Mouse (Mus musculus) neural tube, embryonic 13.5 days (tissue): Measurements from ENCODE around the gene Irgm2. TPM values are rescaled to one million over a fixed set of nuclear protein-coding genes. Genes with fewer than 3 reads are reported as not detected.
"Not testable (repeated sequence)": the region's sequence is repeated elsewhere in the genome, so short reads cannot be mapped to it uniquely, and the experiment has no call there.

ENCODE experiments used
- ATAC-seq: fragments of 200-750 bp; cut with Nextera tagmentation; 2 replicates; pipeline ENCODE4 v1.8.0; 2017; ENCODE audit warnings: low read depth, mild to moderate bottlenecking, moderate TSS enrichment, moderate library complexity
- H3K27ac ChIP-seq: fragments of 300-500 bp; sonication (generic); replicated peaks from 2 replicates; pipeline ENCODE4 v1.5.1; 2015; ENCODE audit warnings: moderate library complexity, mild to moderate bottlenecking, inconsistent platforms
- H3K27me3 ChIP-seq: fragments of 300-500 bp; sonication (generic); 2 replicates; pipeline ENCODE4 v1.6.1; 2015; ENCODE audit warnings: mild to moderate bottlenecking, inconsistent platforms
- H3K36me3 ChIP-seq: fragments of 300-500 bp; sonication (generic); 2 replicates; pipeline ENCODE4 v1.6.1; 2015; ENCODE audit warnings: mild to moderate bottlenecking, inconsistent platforms
- H3K4me1 ChIP-seq: fragments of 300-500 bp; sonication (generic); replicated peaks from 2 replicates; pipeline ENCODE4 v1.6.1; 2015; ENCODE audit warnings: inconsistent platforms
- H3K4me2 ChIP-seq: fragments of 300-500 bp; sonication (generic); 2 replicates; pipeline ENCODE4 v1.6.1; 2015; ENCODE audit warnings: inconsistent platforms, mild to moderate bottlenecking, moderate library complexity
- H3K4me3 ChIP-seq: fragments of 300-500 bp; sonication (generic); 2 replicates; pipeline ENCODE4 v1.5.1; 2015; ENCODE audit warnings: mild to moderate bottlenecking, inconsistent platforms
- H3K9ac ChIP-seq: fragments of 300-500 bp; sonication (generic); 2 replicates; pipeline ENCODE4 v1.6.1; 2015; ENCODE audit warnings: moderate library complexity, mild to moderate bottlenecking, inconsistent platforms
- H3K9me3 ChIP-seq: fragments of 300-500 bp; sonication (generic); 2 replicates; pipeline ENCODE4 v1.6.1; 2016; ENCODE audit warnings: inconsistent platforms
- WGBS: fragments of 180-500 bp; shearing (Covaris S2); methylation state at CpG from one replicate; pipeline ENCODE4 v1.1.7; 2015; 5-methylcytosine and 5-hydroxymethylcytosine counted together
- polyA plus RNA-seq: library from polyadenylated mRNA; unstranded; fragments of >200 nt; fragmentation: Nextera tagmentation; extraction: Ambion mirVana; gene quantifications from 2 replicates; pipeline ENCODE4 v1.2.1, GENCODE M21; 2015

Irgm2 gene
- polyA plus RNA-seq, 1 experiment from 2014 or later, result 0.95 TPM

GRCm38 (mm10) chr11:58215049-58215430 is 15.6 kb downstream of the Irgm2 start:
- H3K27me3 ChIP-seq, ATAC-seq, H3K27ac ChIP-seq, H3K9ac ChIP-seq, H3K9me3 ChIP-seq, H3K36me3 ChIP-seq, H3K4me3 ChIP-seq: not testable (repeated sequence)
- WGBS, result 32% methylated on average over 2 of the region's 3 CpGs
- Histone ChIP-seq H3K4me1 (peaks cover 18% of the 10 kb centered on the region), H3K4me2 (peak overlapping the region; percentile 48)

DNA sequence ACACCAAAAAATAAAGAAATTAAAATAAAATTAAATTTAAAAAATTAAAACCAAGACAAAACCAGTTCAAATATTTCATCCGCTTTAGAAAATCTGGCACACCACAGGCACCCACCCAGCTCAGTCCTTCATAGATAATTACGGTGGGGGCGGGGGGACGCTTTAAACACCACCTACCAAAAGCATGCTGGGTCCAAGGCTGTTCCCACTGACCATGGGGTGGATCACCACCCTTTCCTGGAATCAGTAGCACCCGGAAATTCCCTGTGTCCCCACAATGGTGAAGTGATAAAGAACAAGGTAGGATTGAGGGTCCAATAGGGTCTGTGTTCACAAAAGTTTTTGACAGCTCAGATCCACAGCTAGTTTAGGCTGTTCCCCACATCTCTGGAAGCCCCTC is 16.4 kb downstream of the Irgm2 start:
- Histone ChIP-seq H3K4me2 (no peak overlapping the region), H3K4me3 (no peak overlapping the region), H3K4me1 (peaks cover 16% of the 10 kb centered on the region), H3K9ac (no peak overlapping the region), H3K36me3 (no peaks in the 10 kb centered on the region), H3K27me3 (no peaks in the 10 kb centered on the region), H3K9me3 (no peaks in the 10 kb centered on the region), H3K27ac (no peak overlapping the region)
- ATAC-seq, result no peak
- WGBS, result 81% methylated on average over 5 of the region's 5 CpGs

DNA sequence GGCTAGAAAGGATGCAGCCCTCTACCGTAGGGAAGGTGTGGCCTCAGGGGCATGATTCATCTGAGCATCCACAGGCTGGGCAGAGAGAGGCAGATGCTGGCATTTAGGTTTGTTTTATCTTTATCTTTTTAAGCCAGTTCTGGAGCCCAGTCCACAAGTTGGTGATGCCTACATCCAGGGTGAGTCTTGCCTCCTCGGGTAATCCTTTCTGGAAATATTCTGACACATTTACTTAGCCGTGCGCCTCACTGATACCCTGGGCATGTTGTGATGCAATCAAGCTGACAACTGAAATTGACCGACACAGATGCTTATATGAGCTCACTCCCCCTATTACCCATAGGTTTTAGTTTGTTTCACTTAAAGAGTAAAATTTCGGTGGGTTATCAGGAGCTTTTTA is 17.4 kb downstream of the Irgm2 start:
- Histone ChIP-seq H3K27me3 (no peaks in the 10 kb centered on the region), H3K4me1 (peaks cover 6% of the 10 kb centered on the region; the same call in 1 of the 2 replicates), H3K9ac (no peak overlapping the region), H3K9me3 (no peaks in the 10 kb centered on the region), H3K27ac (no peak overlapping the region), H3K36me3 (no peaks in the 10 kb centered on the region), H3K4me2 (no peak overlapping the region), H3K4me3 (no peak overlapping the region)
- 86% methylated on average over 6 of the region's 6 CpGs for WGBS
- no peak for ATAC-seq

- Histone ChIP-seq H3K27me3 (no peaks in the 10 kb centered on the region), H3K27ac (no peak overlapping the region), H3K4me3 (no peak overlapping the region), H3K9me3 (no peaks in the 10 kb centered on the region), H3K9ac (no peak overlapping the region), H3K4me1 (peaks cover 10% of the 10 kb centered on the region; the same call in 1 of the 2 replicates), H3K36me3 (no peaks in the 10 kb centered on the region), H3K4me2 (no peak overlapping the region)
- WGBS, result 61% methylated on average over 4 of the region's 4 CpGs
- ATAC-seq, result no peak
Observed at GRCm38 (mm10) chr11:58223751-58224150, 24.3 kb downstream of the Irgm2 start.

DNA sequence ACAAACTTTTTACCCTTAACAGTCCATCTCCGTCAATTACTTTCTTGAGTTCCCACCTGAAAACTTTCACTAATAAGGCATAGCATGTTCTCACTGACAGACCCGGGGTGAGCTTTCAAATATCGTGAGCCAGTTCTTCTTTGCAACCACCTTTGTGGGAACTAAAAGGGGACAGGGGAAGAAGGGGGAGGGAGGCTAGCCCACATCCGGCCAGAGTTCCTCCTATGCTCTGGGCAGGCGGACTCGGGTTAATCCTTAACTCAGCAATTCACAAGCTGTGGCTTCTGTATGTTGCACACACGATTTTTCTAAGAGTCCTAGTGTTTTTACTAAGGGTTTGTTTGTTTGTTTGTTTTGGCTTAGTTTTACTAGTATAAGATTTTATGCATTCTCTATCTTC is 24.9 kb downstream of the Irgm2 start:
- no peak for ATAC-seq
- peaks cover 10% of the 10 kb centered on the region; the same call in 1 of the 2 replicates for H3K4me1 ChIP-seq
- WGBS, result 53% methylated on average over 7 of the region's 7 CpGs
- H3K36me3 ChIP-seq, result no peaks in the 10 kb centered on the region
- H3K9ac ChIP-seq, result no peak overlapping the region
- H3K9me3 ChIP-seq, result no peaks in the 10 kb centered on the region
- no peak overlapping the region for H3K27ac ChIP-seq
- no peak overlapping the region for H3K4me2 ChIP-seq
- no peak overlapping the region for H3K4me3 ChIP-seq
- no peaks in the 10 kb centered on the region for H3K27me3 ChIP-seq

DNA sequence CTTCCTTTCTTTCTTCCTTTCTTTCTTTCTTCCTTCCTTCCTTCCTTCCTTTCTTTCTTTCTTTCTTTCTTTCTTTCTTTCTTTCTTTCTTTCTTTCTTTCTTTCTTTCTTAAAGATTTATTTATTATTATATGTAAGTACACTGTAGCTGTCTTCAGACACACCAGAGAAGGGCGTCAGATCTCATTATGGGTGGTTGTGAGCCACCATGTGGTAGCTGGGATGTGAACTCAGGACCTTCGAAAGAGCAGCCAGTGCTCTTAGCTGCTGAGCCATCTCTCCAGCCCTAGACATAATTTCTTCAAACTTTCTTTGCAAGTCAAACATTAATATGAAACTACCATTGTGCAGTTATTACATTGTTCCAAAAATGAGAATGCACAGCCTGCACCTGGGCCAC is 25.5 kb downstream of the Irgm2 start:
- H3K9me3 ChIP-seq, H3K27ac ChIP-seq, H3K27me3 ChIP-seq, H3K36me3 ChIP-seq, H3K9ac ChIP-seq, H3K4me2 ChIP-seq, H3K4me3 ChIP-seq, ATAC-seq: not testable (repeated sequence)
- WGBS, result 79% methylated on average over 2 of the region's 2 CpGs
- H3K4me1 ChIP-seq, result peaks cover 10% of the 10 kb centered on the region; the same call in 1 of the 2 replicates

- Histone ChIP-seq H3K4me3 (no peak overlapping the region), H3K9ac (no peak overlapping the region), H3K9me3 (no peaks in the 10 kb centered on the region), H3K27ac (no peak overlapping the region), H3K4me2 (no peak overlapping the region), H3K4me1 (peaks cover 10% of the 10 kb centered on the region; the same call in 1 of the 2 replicates), H3K27me3 (no peaks in the 10 kb centered on the region), H3K36me3 (no peaks in the 10 kb centered on the region)
- ATAC-seq, result no peak
- 10% methylated on average over 5 of the region's 5 CpGs for WGBS
Observed at GRCm38 (mm10) chr11:58225655-58226054, 26.2 kb downstream of the Irgm2 start.

DNA sequence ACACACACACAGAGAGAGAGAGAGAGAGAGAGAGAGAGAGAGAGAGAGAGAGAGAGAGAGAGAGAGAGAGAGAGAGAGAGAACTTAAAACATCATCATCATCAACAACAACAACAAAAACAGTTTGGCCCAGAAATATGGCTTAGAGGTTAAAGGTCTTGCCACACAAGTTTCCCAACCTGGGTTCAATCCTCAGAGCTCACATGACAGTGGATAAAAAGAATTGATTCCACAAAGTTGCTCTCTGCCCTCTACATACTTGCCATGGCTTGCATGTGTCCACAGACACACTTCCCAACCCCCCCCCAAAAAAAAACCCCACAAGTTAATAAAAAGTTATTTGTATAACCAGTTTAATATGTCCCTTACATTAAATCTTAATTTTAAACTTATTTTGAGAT is 27.0 kb downstream of the Irgm2 start:
- peaks cover 10% of the 10 kb centered on the region; the same call in 1 of the 2 replicates for H3K4me1 ChIP-seq
- no peak for ATAC-seq
- no peak overlapping the region for H3K27ac ChIP-seq

DNA sequence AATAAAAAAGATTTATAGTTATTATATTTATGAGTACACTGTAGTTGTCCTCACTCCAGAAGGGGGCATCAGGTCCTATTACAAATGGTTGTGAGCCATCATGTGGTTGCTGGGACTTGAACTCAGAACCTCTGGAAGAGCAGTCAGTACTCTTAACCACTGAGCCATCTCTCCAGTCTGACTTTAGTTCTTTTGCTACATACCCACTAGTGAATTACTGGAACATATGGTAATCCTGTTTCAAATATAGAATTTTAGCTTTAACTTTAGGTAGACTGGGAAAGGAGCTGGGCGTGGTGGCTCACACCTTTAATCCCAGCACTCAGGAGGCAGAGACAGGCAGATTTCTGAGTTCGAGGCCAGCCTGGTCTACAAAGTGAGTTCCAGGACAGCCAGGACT is 28.6 kb downstream of the Irgm2 start:
- not testable (repeated sequence) for H3K27ac ChIP-seq, H3K36me3 ChIP-seq, H3K9me3 ChIP-seq, H3K4me2 ChIP-seq, H3K4me1 ChIP-seq, H3K9ac ChIP-seq, H3K27me3 ChIP-seq, H3K4me3 ChIP-seq, ATAC-seq
- WGBS, result 98% methylated on average over 2 of the region's 2 CpGs

More for the DNA sequence above, 27.0 kb downstream of the Irgm2 start:
- Histone ChIP-seq H3K4me2 (no peak overlapping the region), H3K9me3 (no peaks in the 10 kb centered on the region), H3K27me3 (no peaks in the 10 kb centered on the region), H3K36me3 (no peaks in the 10 kb centered on the region), H3K9ac (no peak overlapping the region), H3K4me3 (no peak overlapping the region)

GRCm38 (mm10) chr11:58230396-58230910 is 31.0 kb downstream of the Irgm2 start:
- no peak overlapping the region for H3K9ac ChIP-seq
- H3K4me2 ChIP-seq, result no peak overlapping the region
- H3K36me3 ChIP-seq, result no peaks in the 10 kb centered on the region
- no peaks in the 10 kb centered on the region for H3K27me3 ChIP-seq
- no peaks in the 10 kb centered on the region for H3K9me3 ChIP-seq
- no peak overlapping the region for H3K27ac ChIP-seq
- H3K4me1 ChIP-seq, result no peaks in the 10 kb centered on the region; the same call in 1 of the 2 replicates
- H3K4me3 ChIP-seq, result no peak overlapping the region
- ATAC-seq, result no peak
- WGBS, result 65% methylated on average over 16 of the region's 16 CpGs

DNA sequence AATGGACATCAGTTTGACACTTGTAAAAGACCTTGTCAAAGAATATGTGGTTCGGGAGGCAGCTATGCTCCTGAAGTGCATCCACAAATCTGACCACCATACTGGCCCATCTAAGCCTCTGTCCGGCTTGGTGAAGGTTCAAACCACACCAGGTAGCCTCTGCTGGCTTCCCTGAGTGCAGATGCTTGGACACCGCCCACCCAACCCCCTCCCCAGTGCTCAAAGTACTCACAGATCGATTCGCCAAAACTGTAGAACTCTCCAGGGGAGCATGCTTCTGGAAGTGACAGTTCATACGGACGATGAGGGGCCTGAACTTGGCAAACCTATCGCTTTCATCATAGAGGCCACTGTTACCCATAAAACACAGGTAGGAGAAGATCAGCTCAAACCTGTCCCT is 31.7 kb downstream of the Irgm2 start:
- ATAC-seq, result no peak
- WGBS, result 87% methylated on average over 8 of the region's 8 CpGs

GRCm38 (mm10) chr11:58234551-58234950 is 35.1 kb downstream of the Irgm2 start:
- not testable (repeated sequence) for H3K9ac ChIP-seq, H3K4me1 ChIP-seq, H3K4me2 ChIP-seq, H3K36me3 ChIP-seq, H3K27me3 ChIP-seq, H3K9me3 ChIP-seq, ATAC-seq, H3K27ac ChIP-seq, H3K4me3 ChIP-seq
- WGBS, result 86% methylated on average over 3 of the region's 3 CpGs

More for the DNA sequence above, 31.7 kb downstream of the Irgm2 start:
- Histone ChIP-seq H3K4me2 (no peak overlapping the region), H3K9ac (no peak overlapping the region), H3K36me3 (no peaks in the 10 kb centered on the region), H3K27me3 (no peaks in the 10 kb centered on the region), H3K9me3 (no peaks in the 10 kb centered on the region), H3K27ac (no peak overlapping the region), H3K4me3 (no peak overlapping the region), H3K4me1 (no peaks in the 10 kb centered on the region)

GRCm38 (mm10) chr11:58235152-58235551 is 35.7 kb downstream of the Irgm2 start:
- peaks cover 9% of the 10 kb centered on the region; the same call in 1 of the 2 replicates for H3K4me1 ChIP-seq
- no peaks in the 10 kb centered on the region for H3K9me3 ChIP-seq
- no peak overlapping the region for H3K4me2 ChIP-seq
- no peak overlapping the region for H3K9ac ChIP-seq
- H3K27me3 ChIP-seq, result no peaks in the 10 kb centered on the region
- ATAC-seq, result no peak
- no peak overlapping the region for H3K27ac ChIP-seq
- no peak overlapping the region for H3K4me3 ChIP-seq
- 14% methylated on average over 6 of the region's 6 CpGs for WGBS
- H3K36me3 ChIP-seq, result no peaks in the 10 kb centered on the region
